Mouse (Mus musculus) lung, embryonic 14.5 days (tissue): ENCODE measurements at regions not wholly inside any gene's neighbourhood (a gene's known extent, or its start where the extent isn't known, plus 50 kb on each side); places are given as distances from the start of the nearest gene placed in this dataset.

Source experiments
- ATAC-seq: fragments of 200-750 bp; cut with Nextera tagmentation; 2 replicates; pipeline ENCODE4 v1.8.0; 2017; ENCODE audit warnings: mild to moderate bottlenecking, moderate TSS enrichment, moderate library complexity; ENCODE audit not compliant: insufficient read depth
- DNase-seq: peaks from one replicate; pipeline ENCODE4 v3.0.0-alpha.2; 2015
- H3K27ac ChIP-seq: fragments of 300-500 bp; sonication (generic); 2 replicates; pipeline ENCODE4 v1.5.1; 2014; ENCODE audit warnings: low read depth, mild to moderate bottlenecking, moderate library complexity
- H3K27me3 ChIP-seq: fragments of 300-500 bp; sonication (generic); 2 replicates; pipeline ENCODE4 v1.6.1; 2014; ENCODE audit warnings: low read length, control low read depth; ENCODE audit not compliant: insufficient read depth
- H3K36me3 ChIP-seq: fragments of 300-500 bp; sonication (generic); 2 replicates; pipeline ENCODE4 v1.6.1; 2014; ENCODE audit warnings: control low read depth; ENCODE audit not compliant: insufficient read depth
- H3K4me1 ChIP-seq: fragments of 300-500 bp; sonication (generic); 2 replicates; pipeline ENCODE4 v1.6.1; 2014; ENCODE audit warnings: antibody characterized with exemption, control low read depth; ENCODE audit not compliant: insufficient read depth
- H3K4me2 ChIP-seq: fragments of 300-500 bp; sonication (generic); 2 replicates; pipeline ENCODE4 v1.6.1; 2014; ENCODE audit warnings: mild to moderate bottlenecking
- H3K4me3 ChIP-seq: fragments of 300-500 bp; sonication (generic); 2 replicates; pipeline ENCODE4 v1.5.1; 2014; ENCODE audit warnings: low read depth, low read length
- H3K9ac ChIP-seq: fragments of 300-500 bp; sonication (generic); 2 replicates; pipeline ENCODE4 v1.6.1; 2014
- H3K9me3 ChIP-seq: fragments of 300-500 bp; sonication (generic); 2 replicates; pipeline ENCODE4 v1.6.1; 2016; ENCODE audit warnings: low read depth, low read length, control low read depth
- CTCF ChIP-seq: IDR thresholded peaks from 2 replicates; pipeline ENCODE4 v1.5.1; 2016; ENCODE audit warnings: antibody characterized with exemption, low read depth
- WGBS: fragments of 180-500 bp; shearing (Covaris S2); extraction: QIAGEN DNeasy Blood & Tissue Kit; methylation state at CpG from one replicate; pipeline ENCODE4 v1.1.7; 2014; 5-methylcytosine and 5-hydroxymethylcytosine counted together

DNA sequence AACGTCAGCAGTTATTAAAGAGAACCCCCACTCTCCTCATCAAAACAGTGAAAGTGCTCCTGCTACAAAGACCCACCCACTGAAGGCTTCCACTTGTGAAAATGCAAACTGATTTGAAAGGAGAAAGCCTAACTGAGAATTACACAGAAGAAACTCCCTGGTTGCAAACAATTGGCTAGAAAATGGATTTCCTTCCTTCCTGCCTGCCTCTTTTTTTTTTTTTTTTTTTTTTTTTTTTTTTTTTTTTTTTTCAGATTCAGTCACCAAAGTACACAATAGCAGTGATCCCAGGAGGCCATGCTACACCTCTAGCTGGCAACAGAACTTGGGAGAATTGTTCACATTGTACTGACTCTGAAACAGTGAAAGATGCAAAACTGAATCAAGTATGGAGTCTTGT, 343.0 kb downstream of the Dad1 start:
- H3K36me3 ChIP-seq = no peaks in the 10 kb centered on the region
- 51% methylated on average over 1 of the region's 1 CpGs for WGBS
- TF ChIP-seq CTCF = no peak

DNA sequence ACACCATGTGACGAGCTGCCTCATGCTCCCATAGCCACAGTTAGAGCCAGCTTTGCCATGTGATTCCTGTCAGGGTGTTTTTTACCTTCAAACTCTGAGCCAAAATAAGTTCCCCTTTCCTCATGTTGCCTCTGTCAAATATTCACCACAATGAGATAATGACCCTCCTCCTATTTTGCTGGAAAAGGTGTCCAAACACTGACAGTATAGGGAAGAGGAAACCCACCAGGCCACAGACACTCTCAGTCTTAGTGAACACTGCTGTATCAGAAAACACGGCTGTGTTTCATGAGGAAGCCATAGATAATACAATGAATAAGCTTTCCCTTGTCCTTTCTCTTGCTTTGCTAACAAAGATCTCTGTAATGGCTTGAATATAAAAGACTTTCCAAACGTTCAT, 349.3 kb downstream of the Dad1 start:
- Histone ChIP-seq H3K4me1 (no peaks in the 10 kb centered on the region), H3K27ac (no peak overlapping the region), H3K4me3 (no peak overlapping the region), H3K27me3 (no peaks in the 10 kb centered on the region), H3K4me2 (no peak overlapping the region), H3K9ac (no peak overlapping the region), H3K36me3 (no peaks in the 10 kb centered on the region), H3K9me3 (no peaks in the 10 kb centered on the region)
- ATAC-seq (no peak), DNase-seq (no peak)
- WGBS = 54% methylated on average over 3 of the region's 3 CpGs
- no peak for TF ChIP-seq CTCF

More for the DNA sequence above, 343.0 kb downstream of the Dad1 start:
- H3K27me3 ChIP-seq = no peaks in the 10 kb centered on the region
- no peak for ATAC-seq
- no peaks in the 10 kb centered on the region for H3K9me3 ChIP-seq
- DNase-seq = no peak
- no peak overlapping the region for H3K4me3 ChIP-seq
- H3K4me2 ChIP-seq = no peak overlapping the region
- H3K4me1 ChIP-seq = no peaks in the 10 kb centered on the region
- H3K27ac ChIP-seq = no peak overlapping the region
- no peak overlapping the region for H3K9ac ChIP-seq

DNA sequence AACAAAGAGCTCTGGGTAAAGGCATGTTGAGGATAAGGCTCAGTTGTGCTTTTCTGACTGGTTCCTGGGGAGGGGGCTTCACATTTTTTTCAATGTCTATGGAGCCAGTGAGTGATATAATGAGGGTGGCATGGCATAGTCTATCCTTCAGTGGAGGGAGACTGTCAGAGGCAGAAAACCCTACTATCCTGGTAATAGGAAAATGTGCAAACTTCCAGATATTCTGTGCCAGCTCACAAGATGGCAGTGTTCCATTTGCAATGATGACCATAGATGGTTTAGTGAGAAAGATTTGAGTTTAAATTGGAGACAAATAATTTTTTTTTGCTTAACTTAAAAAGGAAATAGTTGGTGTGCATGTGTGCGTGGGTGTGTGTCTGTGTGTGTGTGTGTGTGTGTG, 352.8 kb downstream of the Dad1 start:
- H3K9ac ChIP-seq = no peak overlapping the region
- 64% methylated on average over 1 of the region's 1 CpGs for WGBS
- no peaks in the 10 kb centered on the region for H3K9me3 ChIP-seq
- no peak overlapping the region for H3K27ac ChIP-seq
- peak; percentile 31; the same call in 1 of the 2 replicates for TF ChIP-seq CTCF
- H3K4me2 ChIP-seq = no peak overlapping the region
- ATAC-seq = no peak
- peak; percentile 39 for DNase-seq
- no peaks in the 10 kb centered on the region for H3K27me3 ChIP-seq
- no peak overlapping the region for H3K4me3 ChIP-seq
- H3K4me1 ChIP-seq = no peaks in the 10 kb centered on the region
- H3K36me3 ChIP-seq = no peaks in the 10 kb centered on the region

DNA sequence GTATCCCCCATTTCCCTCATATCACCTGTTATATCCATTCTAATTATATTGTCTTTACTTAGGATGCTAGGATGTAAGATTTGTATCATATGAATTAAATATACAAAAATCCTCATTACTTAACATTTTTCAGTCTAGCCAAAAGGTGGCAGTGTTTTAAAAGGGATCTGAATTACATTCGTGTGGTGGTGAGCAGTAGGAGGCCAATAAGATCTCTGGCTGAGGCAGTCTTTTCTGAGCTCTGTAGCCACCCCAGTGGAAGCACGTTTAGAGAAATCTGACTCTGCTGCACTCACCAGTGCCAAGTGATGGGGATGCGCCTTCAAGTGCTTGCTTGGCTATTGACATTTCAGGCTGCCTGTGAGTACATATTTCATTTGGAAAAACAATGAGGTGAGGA, 372.6 kb downstream of the Dad1 start:
- Histone ChIP-seq H3K36me3 (no peaks in the 10 kb centered on the region), H3K9me3 (no peaks in the 10 kb centered on the region), H3K4me2 (no peak overlapping the region), H3K4me3 (no peak overlapping the region), H3K4me1 (no peaks in the 10 kb centered on the region), H3K9ac (no peak overlapping the region), H3K27ac (no peak overlapping the region), H3K27me3 (no peaks in the 10 kb centered on the region)
- DNase-seq (peak; percentile 70), ATAC-seq (peak; percentile 63)
- peak; percentile 37 for TF ChIP-seq CTCF
- 3% methylated on average over 3 of the region's 3 CpGs for WGBS

DNA sequence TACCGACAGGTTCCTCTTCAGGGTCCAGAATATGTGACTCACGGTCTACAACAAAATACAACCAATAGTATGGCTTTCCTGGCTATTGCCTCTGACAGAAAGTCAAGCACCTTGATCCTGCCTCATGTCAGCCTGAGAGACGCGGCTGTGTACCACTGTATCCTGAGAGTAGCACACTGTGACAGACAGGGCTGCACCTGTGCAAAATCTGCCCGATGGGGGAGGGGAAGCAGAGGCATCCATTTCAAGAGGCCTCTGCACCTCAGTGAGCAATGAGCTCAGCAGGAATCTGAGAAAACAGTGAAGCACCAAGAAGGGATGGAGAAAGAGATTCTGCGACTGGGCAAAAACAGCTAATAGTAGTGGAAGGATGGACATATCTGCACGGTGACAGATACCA, 377.3 kb downstream of the Dad1 start:
- Histone ChIP-seq H3K4me1 (no peaks in the 10 kb centered on the region), H3K4me2 (no peak overlapping the region), H3K4me3 (no peak overlapping the region), H3K27ac (no peak overlapping the region), H3K36me3 (no peaks in the 10 kb centered on the region), H3K9me3 (no peaks in the 10 kb centered on the region), H3K27me3 (no peaks in the 10 kb centered on the region), H3K9ac (no peak overlapping the region)
- 51% methylated on average over 7 of the region's 7 CpGs for WGBS
- ATAC-seq = no peak
- TF ChIP-seq CTCF = no peak
- no peak for DNase-seq

DNA sequence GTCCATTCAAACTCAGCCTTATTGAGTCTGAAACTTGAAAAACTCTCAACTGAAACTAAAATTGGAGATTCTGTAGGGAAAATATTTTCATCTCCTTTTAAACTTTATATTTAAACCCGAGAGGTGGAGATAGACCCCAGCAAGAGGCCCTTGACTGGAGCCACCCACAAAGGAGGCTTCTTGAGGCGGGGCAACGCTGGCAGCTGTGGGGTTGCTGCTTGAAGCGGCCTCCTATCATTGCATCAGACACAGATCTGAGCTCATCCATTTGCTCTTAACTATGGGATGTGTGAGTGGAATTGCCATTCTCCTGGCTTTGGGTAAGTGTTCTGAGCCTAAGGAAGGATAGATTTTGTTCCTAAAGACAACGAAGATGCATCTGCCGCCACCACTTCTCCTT, 378.2 kb downstream of the Dad1 start:
- no peak for DNase-seq
- Histone ChIP-seq H3K36me3 (no peaks in the 10 kb centered on the region), H3K9ac (no peak overlapping the region), H3K4me3 (no peak overlapping the region), H3K27ac (no peak overlapping the region), H3K4me1 (no peaks in the 10 kb centered on the region), H3K9me3 (no peaks in the 10 kb centered on the region), H3K27me3 (no peaks in the 10 kb centered on the region), H3K4me2 (no peak overlapping the region)
- ATAC-seq = no peak
- no peak for TF ChIP-seq CTCF
- 55% methylated on average over 6 of the region's 6 CpGs for WGBS

DNA sequence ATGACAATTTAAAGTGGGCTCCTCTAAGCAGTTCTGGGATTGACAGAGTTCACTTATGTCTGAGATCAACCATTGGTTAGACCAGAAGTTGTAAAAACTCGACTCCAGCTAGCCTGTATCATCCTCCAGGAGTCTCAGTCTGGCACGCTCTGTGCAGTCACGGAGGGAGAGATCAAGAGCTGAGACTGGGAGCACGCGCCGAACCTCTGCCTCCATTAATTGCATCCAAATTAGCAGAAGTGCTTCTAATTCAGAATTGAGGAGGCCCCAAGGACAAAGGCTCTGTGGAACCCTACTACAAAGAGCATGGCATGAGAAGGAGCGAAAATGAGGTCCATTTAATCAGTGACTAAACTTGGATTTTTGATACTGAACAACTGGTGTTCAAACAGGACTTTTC, 406.9 kb downstream of the Dad1 start:
- no peak overlapping the region for H3K27ac ChIP-seq

DNA sequence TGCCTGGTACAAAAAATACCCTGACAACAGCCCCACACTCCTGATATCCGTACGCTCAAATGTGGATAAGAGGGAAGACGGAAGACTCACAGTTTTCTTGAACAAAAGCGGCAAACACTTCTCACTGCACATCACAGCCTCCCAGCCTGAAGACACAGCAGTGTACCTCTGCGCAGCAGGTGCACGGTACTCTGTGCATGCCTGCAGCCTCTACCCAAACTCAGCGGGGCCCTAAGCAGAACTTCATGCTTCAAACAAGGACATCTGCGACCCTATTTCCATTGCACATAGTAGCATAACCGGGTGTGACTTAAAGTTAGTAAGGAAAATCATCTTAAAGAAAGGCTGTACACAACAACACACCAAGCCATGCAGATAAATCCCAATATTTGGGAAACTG, 408.3 kb downstream of the Dad1 start:
- Histone ChIP-seq H3K4me3 (no peak overlapping the region), H3K9ac (no peak overlapping the region), H3K36me3 (no peaks in the 10 kb centered on the region), H3K27me3 (no peaks in the 10 kb centered on the region), H3K27ac (no peak overlapping the region), H3K4me1 (no peaks in the 10 kb centered on the region), H3K4me2 (no peak overlapping the region), H3K9me3 (no peaks in the 10 kb centered on the region)
- no peak for TF ChIP-seq CTCF
- 87% methylated on average over 9 of the region's 9 CpGs for WGBS
- ATAC-seq (no peak), DNase-seq (no peak)

More for the DNA sequence above, 406.9 kb downstream of the Dad1 start:
- Histone ChIP-seq H3K27me3 (no peaks in the 10 kb centered on the region), H3K4me2 (no peak overlapping the region), H3K4me1 (no peaks in the 10 kb centered on the region), H3K9ac (no peak overlapping the region), H3K9me3 (no peaks in the 10 kb centered on the region), H3K4me3 (no peak overlapping the region), H3K36me3 (no peaks in the 10 kb centered on the region)
- DNase-seq (no peak), ATAC-seq (no peak)
- WGBS = 69% methylated on average over 7 of the region's 7 CpGs
- TF ChIP-seq CTCF = no peak
